Mouse (Mus musculus) neutrophil, adult 65 days (primary cell): ENCODE results near the gene Atf7ip. TPM values are rescaled to one million over a fixed set of nuclear protein-coding genes. Genes with fewer than 3 reads are reported as not detected.

Experiments used
- total RNA-seq: library from RNA; stranded (reverse); gene quantifications from 2 replicates; pipeline ENCODE4 v1.2.4, GENCODE M21; 2023

Gene Atf7ip
- 168 and 173 TPM in 2 replicates for total RNA-seq

GRCm38 (mm10) chr6:136505867-136506266 lies at the start of gene Atf7ip:
Gene Atf7ip (plus strand): TSS chr6:136506167.

Other genes with a start within 250 kb of the Atf7ip start
- not detected in 2 replicates for gene Gm8994, start 178.6 kb upstream of the Atf7ip start, total RNA-seq
- gene E330021D16Rik, start 90.6 kb upstream of the Atf7ip start, total RNA-seq, result not detected in 2 replicates
- 563 and 660 TPM in 2 replicates for gene Plbd1, start 155.8 kb downstream of the Atf7ip start, total RNA-seq